23 mouse cellular contexts compared by ENCODE assay signal in the genomic region with DNA sequence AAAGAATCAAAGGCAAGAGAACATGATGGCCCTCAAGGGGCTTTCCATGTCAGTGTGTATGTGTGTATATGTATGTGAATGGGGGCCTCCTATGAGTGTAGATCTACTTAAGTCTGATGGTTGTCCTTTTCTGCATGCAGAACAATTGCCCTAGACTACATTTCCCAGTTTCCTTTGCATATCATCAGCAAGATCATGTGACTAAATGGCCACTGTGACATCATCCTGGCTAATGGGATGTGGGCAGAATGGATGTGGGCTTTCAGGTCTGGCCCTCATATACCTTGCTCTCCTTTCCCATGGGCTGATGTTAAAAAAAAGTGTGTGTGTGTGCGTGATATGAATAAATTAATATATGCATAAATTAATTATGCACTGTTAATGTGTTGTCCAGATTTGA. TPM values are rescaled to one million over a fixed set of nuclear protein-coding genes. Genes with fewer than 3 reads are reported as not detected.
"Had no signal": no experiment of that assay in that cellular context is flagged by ENCODE, and none has a peak within 500 bp of the region (broad histone marks: within the 10 kb centered on the region; RNA-seq: fewer than 3 reads in every experiment).

No protein-coding gene starts in this region.

- H3K4me1 ChIP-seq: liver, embryonic 13.5 days had no signal

- H3K4me3 ChIP-seq: layer of hippocampus, adult 2 months; liver, embryonic 13.5 days; lung, embryonic 15.5 days; megakaryocyte, embryonic 14.5 days; midbrain, embryonic 13.5 days; neural tube, embryonic 12.5 days; stomach, embryonic 15.5 days had no signal

- H3K4me2 ChIP-seq: liver, embryonic 13.5 days; lung, embryonic 15.5 days; midbrain, embryonic 13.5 days; neural tube, embryonic 12.5 days; stomach, embryonic 15.5 days had no signal

- ATAC-seq: midbrain, embryonic 13.5 days had no signal

- H3K9me3 ChIP-seq: liver, embryonic 13.5 days; lung, embryonic 15.5 days; midbrain, embryonic 13.5 days; neural tube, embryonic 12.5 days; stomach, embryonic 15.5 days had no signal

- H3K36me3 ChIP-seq: liver, embryonic 13.5 days; lung, embryonic 15.5 days; midbrain, embryonic 13.5 days; neural tube, embryonic 12.5 days; stomach, embryonic 15.5 days had no signal

- DNase-seq: kidney, adult 11 months; kidney, postnatal 10 days; kidney, postnatal 4 days; left cerebral cortex, postnatal 4 days; liver, embryonic 13.5 days; liver, postnatal 0 days; lung, postnatal 14 days; thymus, adult 2 months; thymus, postnatal 25 days had no signal

- H3K27ac ChIP-seq: layer of hippocampus, adult 2 months; liver, embryonic 13.5 days; lung, embryonic 15.5 days; macrophage; midbrain, embryonic 13.5 days; neural tube, embryonic 12.5 days; stomach, embryonic 15.5 days had no signal

- H3K9ac ChIP-seq: liver, embryonic 13.5 days; liver, postnatal 0 days; lung, embryonic 15.5 days; midbrain, embryonic 13.5 days; neural tube, embryonic 12.5 days; stomach, embryonic 15.5 days had no signal

RNA-seq across cellular contexts. Expression of a gene that starts 4.9 kb away (rescaled TPM):
- total RNA-seq: monocyte, adult 5-6 weeks had no signal
- polyA plus RNA-seq: macrophage had no signal

RNA-seq across cellular contexts. Expression of a gene that starts 9.8 kb away (rescaled TPM):
- total RNA-seq: left cerebral cortex, postnatal 10 days; left cerebral cortex, postnatal 4 days had no signal
- polyA plus RNA-seq: intestine, embryonic 14.5 days; kidney, embryonic 14.5 days; limb, embryonic 14.5 days; liver, embryonic 13.5 days; liver, postnatal 0 days; lung, embryonic 15.5 days; macrophage; midbrain, embryonic 13.5 days; neural tube, embryonic 12.5 days; spleen, adult 2 months; stomach, embryonic 15.5 days; thymus, adult 2 months; urinary bladder, adult 2 months had no signal
